Mouse (Mus musculus): ENCODE data around the gene Plk4. TPM values are rescaled to one million over a fixed set of nuclear protein-coding genes. Genes with fewer than 3 reads are reported as not detected.

Gene Plk4
- polyA plus RNA-seq (2015; fragmentation: Illumina TruSeq; extraction: RNeasy Lipid Tissue Mini Kit (QIAGEN cat#74804); ENCODE audit: insufficient read depth, low read depth, low replicate concordance), result 0.92 TPM

DNA sequence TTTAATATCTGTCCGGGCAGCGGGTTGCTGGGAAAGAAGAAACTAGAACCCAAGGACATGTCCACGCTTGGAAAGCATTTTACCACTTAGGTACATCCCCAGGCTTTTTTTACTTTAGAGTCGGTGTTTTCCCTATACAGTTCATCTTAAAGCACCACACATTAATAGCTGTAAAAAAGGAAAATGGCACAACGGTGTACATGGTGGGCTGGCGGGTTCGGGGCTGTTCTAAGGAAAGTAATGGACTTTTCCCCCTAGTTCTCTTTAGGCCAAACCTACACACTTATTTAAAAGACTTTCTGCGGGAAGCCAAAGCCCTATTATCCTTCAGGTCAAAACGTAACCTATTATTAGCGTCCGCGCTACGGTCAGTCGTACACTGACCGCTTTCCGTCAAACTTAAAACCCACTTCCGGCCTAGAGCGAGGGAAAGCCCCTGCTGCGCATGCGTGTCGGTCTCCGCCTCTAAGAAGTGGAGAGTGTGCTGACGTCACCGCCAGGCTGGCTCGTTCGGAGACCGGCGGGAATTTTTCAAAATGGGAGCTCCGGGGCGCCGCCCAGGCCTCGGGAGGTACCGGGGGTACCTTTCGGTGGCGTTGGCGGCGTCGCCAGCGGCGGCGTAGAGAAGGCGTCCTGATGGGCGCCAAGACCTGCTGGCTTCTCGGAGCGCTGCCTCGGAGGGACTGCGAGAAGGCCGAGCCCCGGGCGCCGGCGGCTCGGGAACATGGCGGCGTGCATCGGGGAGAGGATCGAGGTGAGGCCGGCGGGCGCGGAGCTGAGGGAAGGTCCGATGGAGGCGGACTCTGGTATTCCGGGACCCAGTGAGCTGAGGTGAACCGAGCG lies at the start of gene Plk4:
TSS of gene Plk4 (plus strand) at position 490 of the 843 bp plus-strand sequence.

GRCm38 (mm10) chr3:40846473-40846956 lies 46.7 kb downstream of the Plk4 start, which contains the start of gene Mfsd8:
TSS of gene Mfsd8 (minus strand) at chr3:40846886.

DNA sequence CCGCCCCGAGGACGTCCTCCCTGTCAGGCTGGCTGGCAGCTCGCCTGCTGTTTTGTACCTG lies 47.0 kb downstream of the Plk4 start, which contains the start of gene Abhd18:
TSS of gene Abhd18 (plus strand) at position 14 of the 61 bp plus-strand sequence.

Other genes with a start within 250 kb of the Plk4 start
- not detected for gene Slc25a31, start 91.2 kb upstream of the Plk4 start, polyA plus RNA-seq (2015; fragmentation: Illumina TruSeq; extraction: RNeasy Lipid Tissue Mini Kit (QIAGEN cat#74804); ENCODE audit: insufficient read depth, low read depth, low replicate concordance)
- 1.8 TPM for gene Hspa4l, start 55.5 kb upstream of the Plk4 start, polyA plus RNA-seq (2015; fragmentation: Illumina TruSeq; extraction: RNeasy Lipid Tissue Mini Kit (QIAGEN cat#74804); ENCODE audit: insufficient read depth, low read depth, low replicate concordance)
- 2.8 TPM for gene Mfsd8, start 46.9 kb downstream of the Plk4 start, polyA plus RNA-seq (2015; fragmentation: Illumina TruSeq; extraction: RNeasy Lipid Tissue Mini Kit (QIAGEN cat#74804); ENCODE audit: insufficient read depth, low read depth, low replicate concordance)
- gene Abhd18, start 47.0 kb downstream of the Plk4 start, polyA plus RNA-seq (2015; fragmentation: Illumina TruSeq; extraction: RNeasy Lipid Tissue Mini Kit (QIAGEN cat#74804); ENCODE audit: insufficient read depth, low read depth, low replicate concordance), result 2.1 TPM
- not detected for gene 1700034I23Rik, start 102.5 kb downstream of the Plk4 start, polyA plus RNA-seq (2015; fragmentation: Illumina TruSeq; extraction: RNeasy Lipid Tissue Mini Kit (QIAGEN cat#74804); ENCODE audit: insufficient read depth, low read depth, low replicate concordance)
- gene Larp1b, start 149.8 kb downstream of the Plk4 start, polyA plus RNA-seq (2015; fragmentation: Illumina TruSeq; extraction: RNeasy Lipid Tissue Mini Kit (QIAGEN cat#74804); ENCODE audit: insufficient read depth, low read depth, low replicate concordance), result 20.6 TPM

Data from pancreas, adult 10 weeks (tissue).